Mouse (Mus musculus) naive thymus-derived CD4-positive, alpha-beta T cell, adult 2 months (primary cell): ENCODE measurements around the gene Prr15l.

Source experiments
- DNase-seq: peaks from one replicate; pipeline ENCODE4 v3.0.0-alpha.2; 2011; ENCODE audit warnings: low read depth

Gene Prr15l

GRCm38 (mm10) chr11:96947849-96948248 is 19.9 kb downstream of the Prr15l start:
- no peak for DNase-seq

- DNase-seq, result peak; percentile 56
These were observed 22.9 kb downstream of the Prr15l start for GRCm38 (mm10) chr11:96950767-96951166.

- DNase-seq, result no peak
These were observed 24.5 kb downstream of the Prr15l start for GRCm38 (mm10) chr11:96952426-96952825.

GRCm38 (mm10) chr11:96952896-96953295 is 25.0 kb downstream of the Prr15l start:
- DNase-seq, result no peak

DNA sequence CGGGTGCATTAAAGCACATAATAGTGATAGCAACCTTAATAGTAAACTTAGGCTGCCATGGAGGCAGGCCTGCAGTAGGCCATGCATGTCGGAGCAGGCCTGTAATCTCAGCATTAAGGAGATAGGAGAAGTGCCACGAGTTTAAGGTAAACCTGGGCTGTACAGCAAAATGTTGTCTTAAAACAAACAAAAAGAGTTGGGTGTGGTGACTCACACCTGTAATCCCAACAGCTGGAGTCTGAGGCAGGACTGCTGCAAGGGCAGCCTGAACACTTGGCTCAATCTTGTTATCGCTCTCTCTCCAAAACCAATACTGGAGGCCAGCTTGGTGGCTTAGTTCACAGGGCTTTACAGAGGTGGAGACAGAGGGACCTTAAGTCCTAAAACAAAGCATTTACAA is 27.2 kb downstream of the Prr15l start:
- DNase-seq, result no peak

- DNase-seq, result no peak
These were observed 28.3 kb downstream of the Prr15l start for GRCm38 (mm10) chr11:96956009-96956724.

DNA sequence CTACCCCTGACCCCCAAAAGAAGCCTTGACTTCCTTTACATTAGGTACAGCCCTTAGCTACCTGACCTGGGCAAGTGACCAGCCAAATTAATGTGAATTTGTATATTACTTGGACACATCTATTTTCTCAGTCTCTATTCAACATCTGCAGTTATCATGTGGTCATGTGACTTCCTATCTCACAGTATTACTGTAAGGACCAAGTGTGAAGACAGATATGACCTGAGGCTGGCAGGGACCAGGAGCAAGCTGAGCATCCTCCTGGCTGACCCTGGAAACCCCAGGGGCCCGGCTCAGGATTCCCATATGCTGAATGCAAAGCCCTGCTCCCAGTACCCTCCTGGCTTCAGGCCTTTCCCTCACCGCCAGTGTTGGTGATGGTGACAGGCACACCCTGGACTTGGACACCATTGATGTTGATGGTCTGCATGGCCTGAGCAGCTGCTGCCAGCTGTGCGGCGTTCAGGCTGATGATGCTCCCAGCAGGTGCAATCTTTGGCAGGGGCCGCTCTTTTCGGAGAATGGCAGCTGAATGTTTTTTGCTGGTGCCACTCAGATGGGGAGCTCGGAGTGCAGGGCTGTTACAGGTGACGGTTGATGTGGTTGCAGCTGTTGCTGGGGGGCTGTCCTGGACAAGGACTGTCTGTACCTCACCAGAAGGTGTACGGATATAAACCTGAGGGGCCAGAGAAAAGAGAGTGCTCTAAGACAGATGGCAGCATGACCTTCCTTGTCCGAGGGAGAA is 29.3 kb downstream of the Prr15l start:
- DNase-seq, result no peak

- peak; percentile 86 for DNase-seq
These were observed 35.7 kb downstream of the Prr15l start for GRCm38 (mm10) chr11:96963580-96963979.

DNA sequence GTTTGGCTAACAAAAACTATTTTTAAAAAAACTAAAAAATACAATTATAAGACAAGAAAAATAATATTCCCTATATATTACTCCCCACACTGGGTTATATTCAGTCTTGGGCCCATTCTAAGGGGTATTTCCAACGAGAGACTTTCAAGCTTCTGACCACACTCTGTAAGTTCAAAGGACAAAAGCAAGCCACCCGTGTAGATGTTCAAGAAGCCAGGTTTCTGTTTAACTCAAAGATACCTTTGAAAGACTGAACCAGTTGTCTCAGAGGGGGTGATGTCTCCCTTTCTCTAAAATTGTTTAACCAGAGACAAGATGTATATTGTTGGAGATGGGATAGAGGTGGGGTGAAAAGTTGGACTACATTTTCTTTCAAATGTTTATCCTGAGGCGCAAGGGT is 38.3 kb downstream of the Prr15l start:
- no peak for DNase-seq

GRCm38 (mm10) chr11:96966914-96967543 is 39.1 kb downstream of the Prr15l start:
- peak; percentile 77 for DNase-seq

DNA sequence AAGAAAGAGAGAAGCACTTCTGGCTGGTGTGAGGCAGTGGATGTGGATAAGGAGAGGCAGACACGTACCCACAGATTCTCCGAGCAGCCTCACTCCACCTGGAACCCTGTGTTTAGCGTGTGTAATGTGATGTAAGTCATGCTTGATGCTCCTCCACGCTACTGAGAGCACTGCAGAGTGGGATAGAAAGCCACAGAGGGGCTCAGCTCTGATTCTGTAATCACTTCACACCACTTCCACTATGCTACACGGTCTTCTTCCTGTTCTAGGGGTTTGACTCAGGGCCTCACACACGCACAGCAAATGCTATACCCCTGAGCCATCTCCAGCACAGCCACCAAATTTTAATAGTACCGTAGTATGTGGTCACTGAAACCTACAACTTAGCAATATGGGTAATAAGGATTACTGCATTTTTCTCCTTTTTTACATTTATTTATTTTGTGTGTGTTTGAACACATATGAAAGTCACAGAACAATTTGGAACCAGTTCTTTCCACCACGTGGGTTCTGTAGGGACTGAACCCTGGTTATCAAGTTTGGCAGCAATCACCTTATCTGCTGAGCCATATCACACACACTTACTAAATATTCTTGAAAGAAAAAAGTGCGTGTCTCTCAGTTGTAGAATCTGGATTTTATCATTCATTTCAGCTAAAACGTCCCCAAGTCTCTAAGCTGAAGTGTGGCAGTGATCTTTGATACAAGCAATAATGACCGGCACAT is 39.8 kb downstream of the Prr15l start:
- DNase-seq, result no peak

DNA sequence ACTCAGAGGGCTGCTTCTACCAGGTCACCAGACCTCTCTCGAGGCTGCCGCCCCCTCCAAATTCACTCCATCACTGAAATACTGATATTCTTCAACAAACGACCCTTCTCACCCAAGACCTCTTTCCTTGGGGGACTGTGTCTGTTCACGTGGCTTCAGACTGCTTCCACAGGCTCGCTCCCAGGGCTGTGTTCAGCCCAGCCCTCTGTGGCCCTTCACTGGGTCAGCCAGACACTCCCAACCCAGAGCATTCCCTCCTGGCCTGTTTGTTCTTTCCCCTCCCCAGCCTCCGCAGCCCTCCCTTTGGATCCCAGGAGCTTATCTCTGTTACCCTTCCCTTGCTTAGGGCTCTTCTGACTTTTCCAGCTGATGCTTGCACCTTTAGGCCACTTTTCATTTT is 40.6 kb downstream of the Prr15l start:
- no peak for DNase-seq

DNA sequence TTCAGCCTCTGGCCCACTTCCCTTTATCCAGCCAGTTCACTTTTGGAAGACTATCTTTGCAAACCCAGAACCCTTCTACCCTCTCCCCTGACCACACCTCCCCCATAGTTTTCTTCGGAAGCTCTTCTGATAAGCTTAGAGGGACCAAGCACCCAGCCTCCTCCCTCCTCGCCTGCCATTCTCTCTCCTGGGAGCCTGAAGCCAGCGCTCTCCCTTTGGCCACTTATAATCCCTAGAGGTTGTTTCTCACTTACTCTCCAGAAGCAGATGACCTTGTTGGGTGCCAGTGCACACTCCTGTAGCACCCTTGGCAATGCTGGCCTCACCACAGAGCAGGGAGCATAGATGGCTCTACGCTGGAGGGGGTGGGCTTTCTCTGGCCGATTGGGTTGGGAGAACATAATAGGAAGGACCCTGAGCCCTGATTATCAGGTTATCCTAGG is 41.4 kb downstream of the Prr15l start:
- no peak for DNase-seq

DNA sequence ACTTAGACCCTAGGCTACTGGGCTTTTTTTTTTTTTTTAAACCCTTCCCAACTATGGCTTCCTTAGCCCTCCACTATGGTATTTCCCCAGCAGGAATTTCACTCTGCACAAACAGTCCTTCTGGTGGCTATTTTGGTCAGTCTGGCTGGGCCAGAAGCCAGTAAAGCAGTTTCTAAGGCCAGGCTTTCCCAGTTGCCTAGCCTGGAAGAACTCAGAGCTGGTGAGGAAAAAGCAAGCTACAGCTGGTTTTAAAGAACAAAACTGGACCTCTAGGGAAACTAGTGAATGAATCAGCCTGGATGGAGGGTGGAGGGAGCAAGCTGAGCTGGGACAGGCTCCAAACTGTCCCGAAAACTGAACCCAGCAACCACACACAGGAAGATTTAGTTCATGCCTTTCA is 41.8 kb downstream of the Prr15l start:
- no peak for DNase-seq

GRCm38 (mm10) chr11:96970341-96970740 is 42.4 kb downstream of the Prr15l start:
- DNase-seq, result no peak

DNA sequence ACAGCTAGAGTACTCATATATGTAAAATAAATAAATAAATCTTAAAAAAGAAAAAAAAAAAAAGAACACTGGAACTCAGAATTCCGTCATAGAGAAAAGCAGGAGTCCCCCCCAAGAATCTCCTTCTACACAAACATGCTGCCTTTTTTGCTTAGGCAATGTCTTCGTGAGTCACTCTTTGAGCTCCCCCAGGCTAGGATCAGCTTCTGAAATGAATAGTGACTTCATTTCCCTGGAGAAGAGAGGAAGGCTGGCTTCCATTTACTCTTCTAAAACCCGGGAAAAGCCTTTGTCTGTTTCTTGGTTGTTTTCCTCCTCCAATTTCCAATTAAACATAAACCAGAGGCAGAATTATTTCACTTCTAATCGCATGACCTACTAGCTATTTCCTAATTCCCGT is 45.0 kb downstream of the Prr15l start:
- DNase-seq, result no peak

- no peak for DNase-seq
These were observed 45.6 kb downstream of the Prr15l start for GRCm38 (mm10) chr11:96973426-96973964.

DNA sequence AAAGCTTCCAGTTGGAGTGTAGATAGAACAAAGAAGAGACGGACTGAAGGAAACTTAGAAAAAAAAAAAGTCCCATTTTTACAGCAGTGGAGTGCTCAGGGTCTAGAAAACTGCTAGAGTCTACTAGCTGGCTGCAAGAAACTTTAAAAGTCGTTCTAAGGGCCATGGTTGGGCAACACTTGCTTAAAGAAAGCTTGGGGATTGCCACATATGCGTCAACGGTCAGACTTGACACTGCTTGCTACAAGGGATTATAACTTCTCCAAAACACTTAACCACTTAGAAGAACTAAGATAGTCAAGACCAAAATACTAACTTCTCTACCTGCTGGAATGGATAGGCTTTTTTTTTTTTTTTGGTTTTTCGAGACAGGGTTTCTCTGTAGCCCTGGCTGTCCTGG is 46.9 kb downstream of the Prr15l start:
- no peak for DNase-seq

GRCm38 (mm10) chr11:96975511-96976378 is 47.8 kb downstream of the Prr15l start:
- DNase-seq, result no peak

GRCm38 (mm10) chr11:96976379-96976687 is 48.4 kb downstream of the Prr15l start:
- no peak for DNase-seq

DNA sequence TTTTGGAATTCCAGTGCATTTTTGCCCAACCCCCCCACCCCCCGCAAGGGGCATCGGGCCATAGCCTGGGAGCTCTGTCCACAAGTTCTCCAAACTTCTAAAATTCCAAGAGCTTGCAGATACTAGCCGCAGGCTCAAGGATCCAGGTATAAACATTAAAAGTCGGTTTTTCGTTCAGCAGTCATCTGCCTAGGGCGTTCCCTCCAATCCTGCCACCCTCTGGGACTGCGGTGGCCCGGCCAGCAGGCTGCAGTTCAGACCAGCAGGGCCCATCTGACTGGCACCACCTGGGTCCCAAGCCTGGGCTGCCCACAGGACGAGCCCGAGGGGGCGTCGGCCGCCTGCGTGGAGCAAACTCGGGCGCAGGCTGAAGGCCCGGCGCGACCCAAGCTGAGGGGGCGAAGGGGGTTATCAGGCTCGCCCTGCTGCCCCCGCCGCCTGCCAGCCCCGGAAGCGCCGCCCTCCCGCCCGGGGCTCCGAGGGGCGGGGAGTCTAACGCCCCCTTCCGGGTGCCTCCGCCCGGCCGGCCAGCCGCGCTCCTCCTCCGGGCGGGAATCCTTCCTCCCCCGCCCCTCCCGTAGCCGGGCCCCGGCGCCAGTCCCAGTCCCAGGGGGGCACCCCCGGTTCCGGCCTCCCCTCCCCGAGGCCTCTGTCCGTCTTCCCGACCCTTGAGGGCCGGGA is 49.1 kb downstream of the Prr15l start:
- DNase-seq, result no peak
